ENCODE assay signal across 12 mouse cellular contexts in genomic region chr6:99019266-99019665, GRCm38 (mm10).
A peak's percentile ranks its signal among the peaks of the same experiment; 100 is the strongest.
DNase-seq lines count a peak whose midpoint lies in the region; ATAC-seq and TF ChIP-seq lines count a peak whose summit lies in the region.
"Had no signal": no experiment of that assay in that cellular context is flagged by ENCODE, and none has a peak within 500 bp of the region (broad histone marks: within the 10 kb centered on the region; RNA-seq: fewer than 3 reads in every experiment).

No protein-coding gene starts in this region.

- 47% methylated on average over 9 of the region's 9 CpGs for WGBS in forebrain, postnatal 0 days
- WGBS in forebrain, embryonic 12.5 days = 65% methylated on average over 9 of the region's 9 CpGs
- WGBS in limb, embryonic 13.5 days = 12% methylated on average over 9 of the region's 9 CpGs
- 97% methylated on average over 9 of the region's 9 CpGs for WGBS in thymus, adult 2 months

- TF ChIP-seq CTCF in forebrain, postnatal 0 days (IDR thresholded peaks at IDR 0.05; ENCODE audit: low read depth) = no peak
- TF ChIP-seq CTCF in layer of hippocampus, adult 2 months (conservative IDR thresholded peaks at IDR 0.05) = no peak
- TF ChIP-seq CTCF in thymus, adult 2 months (IDR thresholded peaks at IDR 0.05; ENCODE audit: borderline replicate concordance, control insufficient read depth, extremely low read depth, insufficient read depth, low read length, poor library complexity) = no peak

- peak; percentile 10 for DNase-seq in forebrain, postnatal 0 days
- DNase-seq in layer of hippocampus, adult 2 months (ENCODE audit: low spot score in 2 of 2) = no peak
- DNase-seq in layer of hippocampus, adult 8-10 months (ENCODE audit: low spot score in 2 of 2) = no peak
- DNase-seq in adrenal gland, postnatal 14 days = peak; percentile 70
- no peak for DNase-seq in thymus, adult 2 months
- DNase-seq in gastrocnemius, postnatal 4 days (ENCODE audit: low spot score in 2 of 2) = no peak
- DNase-seq: cerebellum, adult 2 months; kidney, postnatal 36 days; right cerebral cortex, postnatal 4 days had no signal

- no peak for ATAC-seq in forebrain, postnatal 0 days
- ATAC-seq in forebrain, embryonic 12.5 days (ENCODE audit: low FRiP score) = no peak
- no peak for ATAC-seq in limb, embryonic 13.5 days (ENCODE audit: low FRiP score, low read depth)

- H3K36me3 ChIP-seq in forebrain, postnatal 0 days (ENCODE audit: insufficient read depth) = 0 out of 2 replicates have a peak, but pooled peaks cover 10% of the 10 kb centered on the region
- peaks cover 12% of the 10 kb centered on the region; the same call in 1 of the 2 replicates for H3K36me3 ChIP-seq in forebrain, embryonic 12.5 days (replicated peaks)
- peaks cover 21% of the 10 kb centered on the region for H3K36me3 ChIP-seq in limb, embryonic 13.5 days
- peaks cover 28% of the 10 kb centered on the region for H3K36me3 ChIP-seq in thymus, adult 2 months (ENCODE audit: control insufficient read depth, insufficient read depth, low read length)

- H3K9me3 ChIP-seq in forebrain, postnatal 0 days (ENCODE audit: low read length) = no peaks in the 10 kb centered on the region
- H3K9me3 ChIP-seq in forebrain, embryonic 12.5 days = no peaks in the 10 kb centered on the region
- no peaks in the 10 kb centered on the region for H3K9me3 ChIP-seq in limb, embryonic 13.5 days

- peak overlapping the region; percentile 30 for H3K4me2 ChIP-seq in forebrain, postnatal 0 days (ENCODE audit: low read depth)
- no peak overlapping the region for H3K4me2 ChIP-seq in forebrain, embryonic 12.5 days
- H3K4me2 ChIP-seq in limb, embryonic 13.5 days (replicated peaks) = peak overlapping the region; percentile 22
- H3K4me2 ChIP-seq: liver, embryonic 11.5 days had no signal

- H3K27me3 ChIP-seq in forebrain, postnatal 0 days (ENCODE audit: insufficient read depth, low read length) = no peaks in the 10 kb centered on the region
- H3K27me3 ChIP-seq in forebrain, embryonic 12.5 days = peaks cover 29% of the 10 kb centered on the region
- H3K27me3 ChIP-seq in limb, embryonic 13.5 days = peaks cover 27% of the 10 kb centered on the region
- H3K27me3 ChIP-seq in thymus, adult 2 months (ENCODE audit: control insufficient read depth, insufficient read depth, low read length) = no peaks in the 10 kb centered on the region

- no peak for TF ChIP-seq POLR2A in thymus, adult 2 months (IDR thresholded peaks at IDR 0.05; ENCODE audit: control insufficient read depth, extremely low read depth, insufficient read depth, low read length, poor library complexity)

- H3K27ac ChIP-seq in forebrain, postnatal 0 days (ENCODE audit: low read depth, low read length) = peak overlapping the region; percentile 68
- no peak overlapping the region for H3K27ac ChIP-seq in forebrain, embryonic 12.5 days
- peak overlapping the region; percentile 80 for H3K27ac ChIP-seq in layer of hippocampus, adult 2 months
- H3K27ac ChIP-seq in limb, embryonic 13.5 days = no peak overlapping the region
- no peak overlapping the region for H3K27ac ChIP-seq in thymus, adult 2 months (ENCODE audit: control insufficient read depth, insufficient read depth, low read length)

- H3K4me3 ChIP-seq in forebrain, postnatal 0 days (ENCODE audit: low read depth, low read length) = no peak overlapping the region
- no peak overlapping the region for H3K4me3 ChIP-seq in forebrain, embryonic 12.5 days (replicated peaks)
- no peak overlapping the region; the same call in 1 of the 2 replicates for H3K4me3 ChIP-seq in layer of hippocampus, adult 2 months
- H3K4me3 ChIP-seq in limb, embryonic 13.5 days = no peak overlapping the region
- no peak overlapping the region for H3K4me3 ChIP-seq in thymus, adult 2 months (ENCODE audit: control insufficient read depth, insufficient read depth, low read length)

- H3K4me1 ChIP-seq in forebrain, postnatal 0 days (ENCODE audit: insufficient read depth) = 0 out of 2 replicates have a peak, but pooled peaks cover under 1% of the 10 kb centered on the region
- peaks cover 42% of the 10 kb centered on the region for H3K4me1 ChIP-seq in forebrain, embryonic 12.5 days
- H3K4me1 ChIP-seq in limb, embryonic 13.5 days = peaks cover 47% of the 10 kb centered on the region
- H3K4me1 ChIP-seq in thymus, adult 2 months (replicated peaks; ENCODE audit: control insufficient read depth, insufficient read depth, low read length) = peaks cover under 1% of the 10 kb centered on the region; the same call in 1 of the 2 replicates

- H3K9ac ChIP-seq in forebrain, postnatal 0 days = peak overlapping the region; percentile 45; the same call in 1 of the 2 replicates
- no peak overlapping the region for H3K9ac ChIP-seq in forebrain, embryonic 12.5 days
- no peak overlapping the region for H3K9ac ChIP-seq in limb, embryonic 13.5 days

Comparison
In these comparisons a context has a peak if more than half of its experiments do, and no peak if none do; other contexts are left out.
1. H3K27ac ChIP-seq: peak in forebrain, postnatal 0 days (single experiment) and layer of hippocampus, adult 2 months (single experiment); none in forebrain, embryonic 12.5 days (single experiment), limb, embryonic 13.5 days (single experiment) and thymus, adult 2 months (single experiment).
2. DNase-seq: peak in forebrain, postnatal 0 days (single experiment) and adrenal gland, postnatal 14 days (single experiment); none in layer of hippocampus, adult 2 months (0 of 2), layer of hippocampus, adult 8-10 months (0 of 2), thymus, adult 2 months (single experiment) and gastrocnemius, postnatal 4 days (0 of 2).